Mouse (Mus musculus) megakaryocyte, embryonic 14.5 days (primary cell): ENCODE data around the gene Pcif1. TPM values are rescaled to one million over a fixed set of nuclear protein-coding genes. Genes with fewer than 3 reads are reported as not detected.
A peak's percentile ranks its signal among the peaks of the same experiment; 100 is the strongest.

Source experiments
- H3K27me3 ChIP-seq: replicated peaks from 2 replicates; pipeline ENCODE3; 2012; ENCODE audit warnings: inconsistent platforms
- H3K36me3 ChIP-seq: replicated peaks from 2 replicates; pipeline ENCODE3; 2012; ENCODE audit warnings: low read length, inconsistent platforms, mixed read lengths
- H3K4me1 ChIP-seq: 2 replicates; pipeline ENCODE4 v1.6.1; 2012; ENCODE audit warnings: inconsistent platforms
- H3K4me3 ChIP-seq: replicated peaks from 2 replicates; pipeline ENCODE3; 2012; ENCODE audit warnings: moderate library complexity, mild to moderate bottlenecking, inconsistent platforms
- H3K9me3 ChIP-seq: 2 replicates; pipeline ENCODE4 v1.6.1; 2012; ENCODE audit warnings: inconsistent platforms
- FLI1 ChIP-seq: IDR thresholded peaks from 2 replicates; pipeline ENCODE4 v1.6.1; 2012; ENCODE audit warnings: low read length, inconsistent platforms, mixed read lengths
- GATA1 ChIP-seq: IDR thresholded peaks from 3 replicates; pipeline ENCODE4 v1.6.1; 2012; ENCODE audit warnings: mixed read lengths, low read length, inconsistent platforms, borderline replicate concordance
- polyA plus RNA-seq: library from polyadenylated mRNA; stranded (reverse); fragments of >175 nt; gene quantifications from 2 replicates; pipeline ENCODE4 v1.2.3, GENCODE M21; 2012; ENCODE audit warnings: low replicate concordance; ENCODE audit not compliant: insufficient read depth

Pcif1 gene
- polyA plus RNA-seq, 1 experiment: 120 TPM

DNA sequence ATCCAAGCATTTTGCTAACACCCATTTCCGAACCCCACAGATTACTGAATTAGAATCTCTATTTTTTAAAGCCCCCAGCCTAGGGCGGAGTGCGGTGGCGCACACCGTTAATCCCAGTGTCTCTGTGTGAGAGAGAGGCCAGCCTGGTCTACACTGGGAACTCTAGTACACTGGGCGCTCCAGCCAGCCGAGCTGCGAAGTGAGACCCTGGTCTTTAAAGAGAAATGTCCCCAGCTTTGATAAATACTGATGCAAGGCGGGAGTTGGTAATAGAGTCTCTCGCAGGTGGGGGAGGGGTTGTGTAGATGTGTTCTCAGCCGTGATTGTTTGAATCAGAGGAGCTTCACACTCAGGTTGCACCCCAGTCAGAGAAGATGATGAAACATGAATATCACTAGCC lies 60.0 kb downstream of the Pcif1 start:
- H3K27me3 ChIP-seq: peaks cover 93% of the 10 kb centered on the region
- H3K4me1 ChIP-seq: peaks cover 61% of the 10 kb centered on the region
- no peaks in the 10 kb centered on the region for H3K9me3 ChIP-seq
- no peaks in the 10 kb centered on the region for H3K36me3 ChIP-seq
- TF ChIP-seq GATA1 (no peak), FLI1 (no peak)
- peak overlapping the region; percentile 82 for H3K4me3 ChIP-seq

DNA sequence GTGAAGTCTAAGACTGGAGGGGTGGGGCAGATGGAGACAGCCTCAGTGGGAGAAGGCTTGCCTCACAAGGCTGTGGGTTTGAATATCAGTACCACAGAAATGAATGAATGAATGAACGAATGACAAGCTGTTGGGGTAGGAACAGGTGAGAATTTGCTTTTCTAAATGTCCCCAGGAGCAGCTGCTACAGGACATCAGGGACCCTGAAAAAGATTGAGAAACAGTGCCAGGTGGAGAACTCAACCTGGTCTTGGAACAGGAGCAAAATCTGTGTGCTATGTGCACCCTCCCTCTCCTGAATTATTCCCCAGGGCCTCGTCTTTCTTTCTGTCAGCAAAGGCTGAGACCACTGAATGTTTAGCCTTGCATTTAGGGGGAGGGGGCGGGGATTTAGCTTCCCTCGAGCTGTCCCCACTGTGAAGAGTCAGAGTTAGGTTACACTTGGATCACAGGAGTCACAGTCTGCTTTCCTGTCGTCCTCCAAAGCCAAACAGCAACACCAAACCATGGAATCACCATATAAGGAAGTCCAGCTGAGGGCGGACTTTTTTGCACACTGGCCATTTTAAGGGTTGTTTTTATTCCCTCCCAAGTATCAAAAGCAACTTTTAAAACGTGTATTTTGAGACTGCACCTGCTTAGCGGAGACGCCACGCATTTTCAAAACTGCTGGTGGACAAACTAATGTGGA lies 61.2 kb downstream of the Pcif1 start, which contains the start of gene Mmp9:
Gene Mmp9 (plus strand): TSS at position 641 of the 691 bp plus-strand sequence.
- peaks cover 93% of the 10 kb centered on the region for H3K27me3 ChIP-seq
- no peak for TF ChIP-seq FLI1
- TF ChIP-seq GATA1: no peak
- no peaks in the 10 kb centered on the region for H3K9me3 ChIP-seq
- H3K4me3 ChIP-seq: peak within 1 kb of the TSS; percentile 7
- peaks cover 61% of the 10 kb centered on the region for H3K4me1 ChIP-seq
- H3K36me3 ChIP-seq: no peaks in the 10 kb centered on the region

DNA sequence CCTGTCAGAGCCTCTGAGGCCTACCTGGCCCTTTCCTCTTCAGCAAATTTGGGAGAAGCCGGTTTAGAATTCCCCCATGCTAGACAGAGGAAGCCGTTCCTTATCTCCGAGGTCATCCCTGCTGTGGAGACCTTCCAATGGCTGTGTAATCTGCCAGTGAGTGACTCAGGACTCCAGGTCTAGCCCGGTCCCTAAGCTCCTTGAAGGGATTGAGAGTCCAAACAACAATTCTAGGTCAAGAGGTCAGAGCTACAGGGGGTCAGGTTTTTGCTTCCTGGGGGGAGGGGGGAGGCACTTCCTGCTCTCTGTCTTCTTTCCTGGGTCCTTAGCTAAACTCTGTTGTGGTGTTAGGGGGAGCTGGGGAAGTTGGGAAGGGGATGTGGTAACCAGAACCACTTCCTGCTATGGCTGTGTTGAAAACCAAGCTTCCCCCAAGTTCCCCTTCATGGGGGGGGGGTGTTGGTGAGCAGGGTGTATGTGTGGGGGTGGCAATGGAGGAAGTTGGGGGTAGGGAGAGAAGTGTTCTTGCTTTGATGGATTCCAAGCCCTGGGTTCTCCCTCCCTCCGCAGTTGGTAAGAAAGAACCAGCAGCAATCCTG lies 63.7 kb downstream of the Pcif1 start:
- TF ChIP-seq GATA1 (no peak), FLI1 (peak; percentile 18; the same call in 1 of the 2 replicates)
- H3K9me3 ChIP-seq: 0 out of 2 replicates have a peak, but pooled peaks cover 2% of the 10 kb centered on the region
- peak overlapping the region; percentile 23 for H3K4me3 ChIP-seq
- H3K27me3 ChIP-seq: peaks cover 93% of the 10 kb centered on the region
- peaks cover 72% of the 10 kb centered on the region for H3K4me1 ChIP-seq
- no peaks in the 10 kb centered on the region for H3K36me3 ChIP-seq

Other genes starting within 250 kb of the Pcif1 start
- gene Wfdc16, start 240.5 kb upstream of the Pcif1 start, polyA plus RNA-seq: not detected in 2 replicates
- not detected in 2 replicates for gene Wfdc10, start 223.3 kb upstream of the Pcif1 start, polyA plus RNA-seq
- not detected in 2 replicates for gene Wfdc9, start 222.7 kb upstream of the Pcif1 start, polyA plus RNA-seq
- not detected in 2 replicates for gene Wfdc11, start 205.2 kb upstream of the Pcif1 start, polyA plus RNA-seq
- gene Wfdc13, start 194.2 kb upstream of the Pcif1 start, polyA plus RNA-seq: not detected in 2 replicates
- not detected in 2 replicates for gene Spint4, start 180.8 kb upstream of the Pcif1 start, polyA plus RNA-seq
- gene Spint5, start 164.0 kb upstream of the Pcif1 start, polyA plus RNA-seq: not detected in 2 replicates
- gene Wfdc3, start 133.4 kb upstream of the Pcif1 start, polyA plus RNA-seq: not detected in 2 replicates
- 41.6 and 49.2 TPM in 2 replicates for gene Dnttip1, start 133.3 kb upstream of the Pcif1 start, polyA plus RNA-seq
- gene Ube2c, start 109.4 kb upstream of the Pcif1 start, polyA plus RNA-seq: 43.1 and 121 TPM in 2 replicates
- not detected in 2 replicates for gene Tnnc2, start 99.3 kb upstream of the Pcif1 start, polyA plus RNA-seq
- 7.7 and 9.9 TPM in 2 replicates for gene Snx21, start 93.5 kb upstream of the Pcif1 start, polyA plus RNA-seq
- gene Acot8, start 74.4 kb upstream of the Pcif1 start, polyA plus RNA-seq: 63.1 and 87.6 TPM in 2 replicates
- gene Zswim3, start 74.2 kb upstream of the Pcif1 start, polyA plus RNA-seq: 0.40 TPM in 1 of 2 replicates, not detected in the other
- gene Zswim1, start 56.6 kb upstream of the Pcif1 start, polyA plus RNA-seq: 13.3 and 15.6 TPM in 2 replicates
- not detected in 2 replicates for gene Spata25, start 50.8 kb upstream of the Pcif1 start, polyA plus RNA-seq
- 135 and 694 TPM in 2 replicates for gene Ctsa, start 46.4 kb upstream of the Pcif1 start, polyA plus RNA-seq
- 5.4 TPM in 1 of 2 replicates, not detected in the other for gene Neurl2, start 45.8 kb upstream of the Pcif1 start, polyA plus RNA-seq
- 15.1 and 146 TPM in 2 replicates for gene Pltp, start 21.6 kb upstream of the Pcif1 start, polyA plus RNA-seq
- 21.8 and 45.9 TPM in 2 replicates for gene Zfp335, start 32.5 kb downstream of the Pcif1 start, polyA plus RNA-seq
- gene Mmp9, start 61.5 kb downstream of the Pcif1 start, polyA plus RNA-seq: 2.4 TPM in 1 of 2 replicates, not detected in the other
- gene Slc12a5, start 81.5 kb downstream of the Pcif1 start, polyA plus RNA-seq: 0.47 and 0.89 TPM in 2 replicates
- 19.6 and 47.5 TPM in 2 replicates for gene Ncoa5, start 155.6 kb downstream of the Pcif1 start, polyA plus RNA-seq
- 0.12 TPM in 1 of 2 replicates, not detected in the other for gene Cd40, start 176.3 kb downstream of the Pcif1 start, polyA plus RNA-seq
- not detected in 2 replicates for gene 1700025C18Rik, start 211.4 kb downstream of the Pcif1 start, polyA plus RNA-seq